Mouse (Mus musculus) CH12.LX (cell line): Measurements from ENCODE around the gene Mgat5. TPM values are rescaled to one million over a fixed set of nuclear protein-coding genes. Genes with fewer than 3 reads are reported as not detected.

Experiments
- DNase-seq: peaks from one replicate; pipeline ENCODE4 v3.0.0-alpha.2; 2013; ENCODE audit errors: extremely low read depth
- H3K27ac ChIP-seq: 2 replicates; pipeline ENCODE4 v1.5.1; 2012; ENCODE audit warnings: low read depth, mild to moderate bottlenecking, control low read depth, moderate library complexity; ENCODE audit not compliant: insufficient read depth
- H3K27me3 ChIP-seq: replicated peaks from 2 replicates; pipeline ENCODE3; 2012; ENCODE audit warnings: inconsistent platforms
- H3K36me3 ChIP-seq, 2 experiments: replicated peaks in 1 of 2; 2 replicates each; pipeline versions ENCODE3 to v1.6.1; 2012; ENCODE audit warnings: inconsistent platforms in 1 of 2, low read length in 1 of 2, mild to moderate bottlenecking in 1 of 2, mixed read lengths in 1 of 2, moderate library complexity in 1 of 2; ENCODE audit not compliant: control insufficient read depth in 1 of 2, insufficient read depth in 1 of 2
- H3K4me1 ChIP-seq, 2 experiments: 2 replicates each; pipeline ENCODE4 v1.6.1; 2012; ENCODE audit warnings: inconsistent platforms in 1 of 2, moderate library complexity in 1 of 2; ENCODE audit not compliant: insufficient read depth in 2 of 2, control insufficient read depth in 1 of 2
- H3K4me2 ChIP-seq: 2 replicates; pipeline ENCODE4 v1.6.1; 2012; ENCODE audit warnings: low read depth, mild to moderate bottlenecking, control low read depth; ENCODE audit not compliant: poor library complexity, insufficient read depth, severe bottlenecking
- H3K4me3 ChIP-seq, 3 experiments: fragments of 150-350 bp in 1 of 3; sonication (generic) in 1 of 3; replicated peaks in 1 of 3; 2 replicates each; pipeline versions ENCODE3 to v1.5.1; 2011 to 2012; ENCODE audit warnings: low read depth in 2 of 3, low read length in 2 of 3, mild to moderate bottlenecking in 2 of 3, moderate library complexity in 2 of 3, control low read depth in 1 of 3, improper control_type of control experiment in 1 of 3, inconsistent platforms in 1 of 3, mixed read lengths in 1 of 3; ENCODE audit not compliant: poor library complexity in 1 of 3
- H3K79me2 ChIP-seq: replicated peaks from 2 replicates; pipeline ENCODE4 v1.6.1; 2012; ENCODE audit warnings: mild to moderate bottlenecking, moderate library complexity; ENCODE audit not compliant: control insufficient read depth, poor library complexity, insufficient read depth, severe bottlenecking; ENCODE audit errors: extremely low read depth
- H3K9ac ChIP-seq: 2 replicates; pipeline ENCODE4 v1.6.1; 2012; ENCODE audit warnings: low read depth, mild to moderate bottlenecking, control low read depth, moderate library complexity; ENCODE audit not compliant: insufficient read depth
- H3K9me3 ChIP-seq: replicated peaks from 2 replicates; pipeline ENCODE3; 2012; ENCODE audit warnings: low read length, inconsistent platforms, mixed read lengths
- CTCF ChIP-seq, 2 experiments: IDR thresholded peaks in 1 of 2; conservative IDR thresholded peaks in 1 of 2; 2 replicates each; pipeline ENCODE4 v1.5.1; 2011 to 2012; ENCODE audit warnings: low read depth in 2 of 2, low read length in 2 of 2, improper control_type of control experiment in 1 of 2, inconsistent platforms in 1 of 2, mild to moderate bottlenecking in 1 of 2, moderate library complexity in 1 of 2
- ELF1 ChIP-seq: IDR thresholded peaks from 2 replicates; pipeline ENCODE4 v1.6.1; 2014; ENCODE audit warnings: low read depth, mild to moderate bottlenecking, inconsistent platforms, low read length, improper control_type of control experiment
- IRF4 ChIP-seq: IDR thresholded peaks from 2 replicates; pipeline ENCODE4 v1.6.1; 2014; ENCODE audit warnings: low read depth, mild to moderate bottlenecking, inconsistent platforms, low read length, improper control_type of control experiment
- JUN ChIP-seq: IDR thresholded peaks from 2 replicates; pipeline ENCODE4 v1.6.1; 2011; ENCODE audit warnings: low read depth, mild to moderate bottlenecking, low read length, improper control_type of control experiment, moderate library complexity; ENCODE audit not compliant: insufficient read depth
- KAT2A ChIP-seq: IDR thresholded peaks from 2 replicates; pipeline ENCODE4 v1.6.1; 2012; ENCODE audit warnings: low read length, improper control_type of control experiment, inconsistent platforms; ENCODE audit not compliant: insufficient replicate concordance
- MAX ChIP-seq: IDR thresholded peaks from 2 replicates; pipeline ENCODE4 v1.6.1; 2011; ENCODE audit warnings: low read length, improper control_type of control experiment
- MXI1 ChIP-seq: IDR thresholded peaks from 2 replicates; pipeline ENCODE4 v1.6.1; 2011; ENCODE audit warnings: mild to moderate bottlenecking, low read depth, low read length, improper control_type of control experiment
- MYC ChIP-seq: IDR thresholded peaks from 2 replicates; pipeline ENCODE4 v1.6.1; 2011; ENCODE audit warnings: low read depth, mild to moderate bottlenecking, improper control_type of control experiment, low read length
- NRF1 ChIP-seq: IDR thresholded peaks from 2 replicates; pipeline ENCODE4 v1.6.1; 2014; ENCODE audit warnings: low read depth, mild to moderate bottlenecking, inconsistent platforms, low read length, improper control_type of control experiment, moderate library complexity
- POLR2AphosphoS2 ChIP-seq: IDR thresholded peaks from 2 replicates; pipeline ENCODE4 v1.6.1; 2011; ENCODE audit warnings: low read depth, low read length, improper control_type of control experiment
- RAD21 ChIP-seq: IDR thresholded peaks from 2 replicates; pipeline ENCODE4 v1.6.1; 2011; ENCODE audit warnings: low read depth, mild to moderate bottlenecking, low read length, improper control_type of control experiment, moderate library complexity
- SIN3A ChIP-seq: IDR thresholded peaks from 2 replicates; pipeline ENCODE4 v1.6.1; 2012; ENCODE audit warnings: low read length, improper control_type of control experiment, inconsistent platforms
- SMC3 ChIP-seq: IDR thresholded peaks from 2 replicates; pipeline ENCODE4 v1.6.1; 2011; ENCODE audit warnings: low read depth, low read length, improper control_type of control experiment
- TBP ChIP-seq: conservative IDR thresholded peaks from 2 replicates; pipeline ENCODE4 v1.6.1; 2011; ENCODE audit warnings: low read depth, low read length, improper control_type of control experiment
- ZC3H11A ChIP-seq: IDR thresholded peaks from 2 replicates; pipeline ENCODE4 v1.6.1; 2012; ENCODE audit warnings: low read depth, mild to moderate bottlenecking, inconsistent platforms, low read length, improper control_type of control experiment
- dilution Hi-C: fragments of 300-500 bp; cut with MboI; formaldehyde crosslinking; loops from 2 replicates; pipeline ENCODE4 v1.14.3; 2020; ENCODE audit warnings: low sequenced_read_pairs; ENCODE audit not compliant: extremely low pct_unique_long_range_greater_than_20kb, extremely low pct_ligation_motif_present
- in situ Hi-C: fragments of 300-500 bp; cut with MboI; formaldehyde crosslinking; loops from 3 replicates; pipeline ENCODE4 v1.14.3; 2019; ENCODE audit warnings: low sequenced_read_pairs, low pct_ligation_motif_present, low pct_unique_long_range_greater_than_20kb, mixed read lengths
- polyA plus RNA-seq: library from polyadenylated mRNA; unstranded; fragments of >175 nt; gene quantifications from 2 replicates; pipeline ENCODE4 v1.2.1, GENCODE M21; 2012; ENCODE audit warnings: low read depth; ENCODE audit not compliant: insufficient read length
- total RNA-seq, 2 experiments: library from RNA; depleted of rRNA; stranded (reverse); fragments of 300-350 nt in 1 of 2; fragments of >200 nt in 1 of 2; gene quantifications; 2 replicates each; pipeline ENCODE4 v1.2.3; 2012 to 2014

The Mgat5 gene
- total and polyA plus RNA-seq, 3 experiments, result 5.9 to 8.8 (median 6.6) TPM

DNA sequence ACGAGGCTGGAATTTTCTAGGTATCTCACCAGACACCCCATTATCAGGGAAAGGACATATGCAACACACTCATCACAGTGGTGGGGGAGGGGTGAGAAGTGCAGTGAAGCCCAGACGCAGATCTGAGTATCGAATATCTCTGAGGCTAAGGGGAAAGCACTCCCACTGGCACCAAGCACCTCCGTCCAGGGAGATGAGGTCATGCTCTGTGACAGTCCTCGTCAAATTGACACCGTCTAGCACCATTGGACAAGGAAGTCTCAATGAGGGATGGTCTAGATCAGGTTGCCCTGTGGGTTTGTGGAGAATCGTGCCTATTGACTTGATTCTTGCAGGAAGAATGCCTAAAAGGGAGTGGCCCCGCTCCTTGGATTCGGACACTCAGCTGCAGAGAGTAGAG is 293.9 kb downstream of the Mgat5 start:
- Histone ChIP-seq H3K4me1 (peaks cover 3 to 19% of the 10 kb centered on the region in 2 experiments), H3K4me2 (no peak overlapping the region), H3K27me3 (no peaks in the 10 kb centered on the region), H3K36me3 (peaks cover 3 to 46% of the 10 kb centered on the region in 2 experiments), H3K79me2 (no peaks in the 10 kb centered on the region), H3K9ac (no peak overlapping the region), H3K4me3 (no peak overlapping the region), H3K27ac (no peak overlapping the region), H3K9me3 (no peaks in the 10 kb centered on the region)
- TF ChIP-seq ELF1, result no peak
- TF ChIP-seq IRF4, result no peak
- TF ChIP-seq MAX, result no peak
- no peak for TF ChIP-seq POLR2AphosphoS2
- TF ChIP-seq SIN3A, result no peak
- TF ChIP-seq NRF1, result no peak
- no peak for TF ChIP-seq CTCF (conservative IDR thresholded peaks at IDR 0.05 in 1 of 2, IDR thresholded peaks at IDR 0.05 in 1 of 2; ENCODE audit: low read depth in 2 of 2, low read length in 2 of 2)
- dilution Hi-C loops, result no loop called here
- no peak for DNase-seq
- in situ Hi-C loops, result no loop called here

DNA sequence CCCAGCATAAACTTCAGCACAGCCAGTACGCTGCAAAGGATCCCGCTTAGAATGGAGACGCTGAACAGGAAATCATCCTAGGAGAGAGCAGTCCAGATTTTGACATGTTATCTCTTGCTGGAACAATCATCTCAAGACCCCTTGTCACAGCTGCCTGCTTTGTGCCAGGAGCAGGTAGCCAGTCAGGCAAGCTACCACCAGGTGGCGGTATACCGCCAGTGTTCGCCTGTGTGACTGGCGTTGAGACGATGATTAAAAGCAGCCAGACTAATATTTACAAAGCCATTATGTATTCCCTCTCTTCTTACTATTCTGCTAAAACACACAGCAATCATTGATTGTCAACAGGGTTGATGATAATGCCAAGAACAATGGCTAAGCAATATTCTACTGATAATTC is 295.4 kb downstream of the Mgat5 start:
- H3K27me3 ChIP-seq, result no peaks in the 10 kb centered on the region
- no peak overlapping the region for H3K4me2 ChIP-seq
- dilution Hi-C loops, result no loop called here
- H3K27ac ChIP-seq, result no peak overlapping the region
- peaks cover 3 to 41% of the 10 kb centered on the region in 2 experiments for H3K36me3 ChIP-seq
- no peak overlapping the region for H3K4me3 ChIP-seq
- peak; percentile 80 for DNase-seq
- TF ChIP-seq JUN (no peak), ELF1 (no peak), ZC3H11A (peak; percentile 98), TBP (no peak), MYC (0 out of 2 replicates have a peak, but pooled peaks have one; percentile 28), CTCF (conservative IDR thresholded peaks at IDR 0.05 in 1 of 2, IDR thresholded peaks at IDR 0.05 in 1 of 2; ENCODE audit: low read depth in 2 of 2, low read length in 2 of 2) (peak; percentile 87 to 96), MXI1 (no peak), SMC3 (peak; percentile 99), RAD21 (peak; percentile 98), POLR2AphosphoS2 (no peak), KAT2A (no peak), SIN3A (0 out of 2 replicates have a peak, but pooled peaks have one; percentile 27)
- in situ Hi-C loops, result loop anchor here (5.0 to 10.0 kb wide), 2 partner anchors 105 to 177 kb away; partner anchors contain the start of gene Tmem163
- no peak overlapping the region for H3K9ac ChIP-seq
- peaks cover 3 to 19% of the 10 kb centered on the region in 2 experiments for H3K4me1 ChIP-seq
- H3K9me3 ChIP-seq, result no peaks in the 10 kb centered on the region
- no peaks in the 10 kb centered on the region for H3K79me2 ChIP-seq
